9 mouse cellular contexts compared by ENCODE assay signal in the genomic region with DNA sequence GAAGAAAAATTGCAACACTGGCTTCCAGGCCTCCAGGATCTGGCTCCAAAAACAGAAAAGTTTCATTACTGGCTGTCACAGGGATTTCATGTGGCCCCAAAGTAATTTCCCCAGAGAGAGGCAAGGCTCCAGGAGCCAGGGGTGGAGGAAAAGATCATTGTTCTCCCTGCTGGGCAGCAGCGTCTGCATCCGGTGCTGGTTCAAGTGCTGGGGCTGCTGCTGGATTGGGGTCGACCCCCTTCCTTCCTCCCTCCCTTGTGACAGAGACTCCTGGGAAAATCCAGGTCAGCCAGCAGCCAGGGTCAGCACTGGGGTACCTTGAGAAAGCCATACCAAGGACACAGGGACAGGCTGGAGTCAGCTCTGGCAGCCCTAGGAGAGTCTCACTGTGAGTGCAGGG.
A peak's percentile ranks its signal among the peaks of the same experiment; 100 is the strongest.
DNase-seq lines count a peak whose midpoint lies in the region; ATAC-seq and TF ChIP-seq lines count a peak whose summit lies in the region.
"Had no signal": no experiment of that assay in that cellular context is flagged by ENCODE, and none has a peak within 500 bp of the region (broad histone marks: within the 10 kb centered on the region; RNA-seq: fewer than 3 reads in every experiment).

No protein-coding gene starts in this region.

- no peaks in the 10 kb centered on the region for H3K27me3 ChIP-seq in forebrain, embryonic 10.5 days (ENCODE audit: poor library complexity, severe bottlenecking)
- H3K27me3 ChIP-seq in forebrain, embryonic 14.5 days (replicated peaks; ENCODE audit: control insufficient read depth, insufficient read depth, low read length) = no peaks in the 10 kb centered on the region
- H3K27me3 ChIP-seq in lung, embryonic 15.5 days = no peaks in the 10 kb centered on the region
- H3K27me3 ChIP-seq in heart, postnatal 0 days (ENCODE audit: control insufficient read depth, insufficient read depth, low read length) = no peaks in the 10 kb centered on the region
- H3K27me3 ChIP-seq in stomach, embryonic 16.5 days (ENCODE audit: control insufficient read depth, insufficient read depth, low read length) = no peaks in the 10 kb centered on the region

- H3K9ac ChIP-seq in forebrain, embryonic 14.5 days (ENCODE audit: low read length) = no peak overlapping the region
- H3K9ac ChIP-seq in lung, embryonic 15.5 days = no peak overlapping the region
- H3K9ac ChIP-seq in heart, postnatal 0 days (replicated peaks; ENCODE audit: low read depth, low read length) = no peak overlapping the region
- no peak overlapping the region for H3K9ac ChIP-seq in stomach, embryonic 16.5 days (ENCODE audit: low read length)

- intact Hi-C loops in left cerebral cortex, adult 2 months (cut with DNase I) = no loop called here

- no peaks in the 10 kb centered on the region for H3K9me3 ChIP-seq in forebrain, embryonic 10.5 days
- H3K9me3 ChIP-seq in forebrain, embryonic 14.5 days (replicated peaks; ENCODE audit: control insufficient read depth, low read length) = no peaks in the 10 kb centered on the region
- H3K9me3 ChIP-seq in lung, embryonic 15.5 days = no peaks in the 10 kb centered on the region
- H3K9me3 ChIP-seq in heart, postnatal 0 days (replicated peaks; ENCODE audit: control insufficient read depth, low read length) = no peaks in the 10 kb centered on the region
- H3K9me3 ChIP-seq in stomach, embryonic 16.5 days (replicated peaks; ENCODE audit: control insufficient read depth, low read length) = no peaks in the 10 kb centered on the region

- no peak for TF ChIP-seq EP300 in heart, postnatal 0 days (IDR thresholded peaks at IDR 0.05; ENCODE audit: low read depth)

- 19% methylated on average over 3 of the region's 3 CpGs for WGBS in forebrain, embryonic 10.5 days
- 17% methylated on average over 3 of the region's 3 CpGs for WGBS in forebrain, embryonic 14.5 days
- WGBS in lung, embryonic 15.5 days = 15% methylated on average over 3 of the region's 3 CpGs
- 19% methylated on average over 3 of the region's 3 CpGs for WGBS in lung, adult 2 months
- WGBS in heart, postnatal 0 days = 13% methylated on average over 3 of the region's 3 CpGs
- 15% methylated on average over 3 of the region's 3 CpGs for WGBS in stomach, embryonic 16.5 days

- H3K4me1 ChIP-seq in forebrain, embryonic 10.5 days = peaks cover 23% of the 10 kb centered on the region
- H3K4me1 ChIP-seq in forebrain, embryonic 14.5 days (ENCODE audit: control insufficient read depth, insufficient read depth, low read length) = no peaks in the 10 kb centered on the region
- peaks cover 9% of the 10 kb centered on the region; the same call in 1 of the 2 replicates for H3K4me1 ChIP-seq in lung, embryonic 15.5 days
- no peaks in the 10 kb centered on the region for H3K4me1 ChIP-seq in lung, adult 2 months (ENCODE audit: control insufficient read depth, insufficient read depth, low read length)
- H3K4me1 ChIP-seq in heart, postnatal 0 days (ENCODE audit: control insufficient read depth, insufficient read depth) = no peaks in the 10 kb centered on the region
- no peaks in the 10 kb centered on the region for H3K4me1 ChIP-seq in stomach, embryonic 16.5 days (ENCODE audit: control insufficient read depth, insufficient read depth, low read length)

- H3K4me3 ChIP-seq in forebrain, embryonic 10.5 days = no peak overlapping the region
- H3K4me3 ChIP-seq in forebrain, embryonic 14.5 days (ENCODE audit: low read depth, low read length) = no peak overlapping the region
- H3K4me3 ChIP-seq in lung, embryonic 15.5 days = no peak overlapping the region
- no peak overlapping the region for H3K4me3 ChIP-seq in lung, adult 2 months (replicated peaks; ENCODE audit: extremely low read depth, low read depth, low read length)
- no peak overlapping the region for H3K4me3 ChIP-seq in heart, postnatal 0 days (ENCODE audit: low read depth, low read length)
- no peak overlapping the region for H3K4me3 ChIP-seq in stomach, embryonic 16.5 days (replicated peaks; ENCODE audit: low read length)
- no peak overlapping the region for H3K4me3 ChIP-seq in left cerebral cortex, adult 2 months

- TF ChIP-seq POLR2A in lung, adult 2 months (IDR thresholded peaks at IDR 0.05; ENCODE audit: borderline replicate concordance, extremely low read depth, low read depth, low read length) = no peak

- H3K27ac ChIP-seq in forebrain, embryonic 10.5 days = peak overlapping the region; percentile 66
- no peak overlapping the region for H3K27ac ChIP-seq in forebrain, embryonic 14.5 days (ENCODE audit: low read depth, low read length)
- peak overlapping the region; percentile 37; the same call in 1 of the 2 replicates for H3K27ac ChIP-seq in lung, embryonic 15.5 days
- H3K27ac ChIP-seq in heart, postnatal 0 days (ENCODE audit: low read depth) = peak overlapping the region; percentile 18
- H3K27ac ChIP-seq in stomach, embryonic 16.5 days (ENCODE audit: low read length) = 0 out of 2 replicates have a peak overlapping the region, but pooled peaks have one; percentile 12
- no peak overlapping the region for H3K27ac ChIP-seq in left cerebral cortex, adult 2 months

- no peak for ATAC-seq in forebrain, embryonic 14.5 days
- ATAC-seq in lung, embryonic 15.5 days (ENCODE audit: borderline replicate concordance, extremely low read depth, low FRiP score, low TSS enrichment) = 0 out of 2 replicates have a peak, but pooled peaks have one; percentile 24
- no peak for ATAC-seq in heart, postnatal 0 days (ENCODE audit: insufficient read depth, low read depth)
- no peak for ATAC-seq in stomach, embryonic 16.5 days (ENCODE audit: insufficient read depth, low FRiP score)

- no peaks in the 10 kb centered on the region for H3K36me3 ChIP-seq in forebrain, embryonic 10.5 days (replicated peaks)
- H3K36me3 ChIP-seq in forebrain, embryonic 14.5 days (ENCODE audit: control insufficient read depth, insufficient read depth, low read length) = no peaks in the 10 kb centered on the region
- no peaks in the 10 kb centered on the region for H3K36me3 ChIP-seq in lung, embryonic 15.5 days
- no peaks in the 10 kb centered on the region for H3K36me3 ChIP-seq in heart, postnatal 0 days (replicated peaks; ENCODE audit: control insufficient read depth, insufficient read depth, low read length)
- H3K36me3 ChIP-seq in stomach, embryonic 16.5 days (ENCODE audit: control insufficient read depth, insufficient read depth, low read length) = no peaks in the 10 kb centered on the region

- no peak overlapping the region for H3K4me2 ChIP-seq in forebrain, embryonic 14.5 days (ENCODE audit: low read length)
- no peak overlapping the region for H3K4me2 ChIP-seq in lung, embryonic 15.5 days
- H3K4me2 ChIP-seq in heart, postnatal 0 days (ENCODE audit: low read depth, low read length) = no peak overlapping the region
- H3K4me2 ChIP-seq in stomach, embryonic 16.5 days (ENCODE audit: low read depth, low read length) = no peak overlapping the region

- no peak for TF ChIP-seq CTCF in lung, adult 2 months (IDR thresholded peaks at IDR 0.05; ENCODE audit: insufficient read depth, low read length)
- no peak for TF ChIP-seq CTCF in heart, postnatal 0 days (IDR thresholded peaks at IDR 0.05; ENCODE audit: low read depth)
- no peak for TF ChIP-seq CTCF in left cerebral cortex, adult 2 months (IDR thresholded peaks at IDR 0.05)

- no peak for DNase-seq in forebrain, embryonic 10.5 days (ENCODE audit: extremely low spot score, low spot score)
- DNase-seq in forebrain, embryonic 14.5 days (ENCODE audit: low spot score) = no peak
- no peak for DNase-seq in lung, adult 2 months
- peak; percentile 9 for DNase-seq in heart, postnatal 0 days (ENCODE audit: low spot score)
- no peak for DNase-seq in left cerebral cortex, adult 2 months (ENCODE audit: extremely low spot score in 1 of 2, low spot score in 2 of 2)
- DNase-seq in urinary bladder, adult 18-20 months (ENCODE audit: low spot score in 2 of 2) = no peak
- DNase-seq: lung, postnatal 10 days had no signal

Comparison
In these comparisons a context has a peak if more than half of its experiments do, and no peak if none do; other contexts are left out.
1. H3K27ac ChIP-seq: peak in forebrain, embryonic 10.5 days (single experiment), lung, embryonic 15.5 days (single experiment), heart, postnatal 0 days (single experiment) and stomach, embryonic 16.5 days (single experiment); none in forebrain, embryonic 14.5 days (single experiment) and left cerebral cortex, adult 2 months (single experiment).